Mouse (Mus musculus) heart, postnatal 10 days (tissue): Measurements from ENCODE around the gene Ftl1. TPM values are rescaled to one million over a fixed set of nuclear protein-coding genes. Genes with fewer than 3 reads are reported as not detected.
"Not testable (repeated sequence)": the region's sequence is repeated elsewhere in the genome, so short reads cannot be mapped to it uniquely, and the experiment has no call there.

Experiments
- DNase-seq, 2 experiments: peaks; one replicate each; pipeline ENCODE4 v3.0.0; 2021
- intact Hi-C: fragments of 180-260 bp; cut with DNase I; formaldehyde crosslinking; loops from one replicate; pipeline ENCODE4 v1.15.1; 2025
- total RNA-seq, 2 experiments: library from RNA; stranded (reverse); gene quantifications; 2 replicates each; pipeline ENCODE4 v1.2.3; 2021

Ftl1 gene
- 100 to 1,000 TPM; 232 to 268 TPM for total RNA-seq

DNA sequence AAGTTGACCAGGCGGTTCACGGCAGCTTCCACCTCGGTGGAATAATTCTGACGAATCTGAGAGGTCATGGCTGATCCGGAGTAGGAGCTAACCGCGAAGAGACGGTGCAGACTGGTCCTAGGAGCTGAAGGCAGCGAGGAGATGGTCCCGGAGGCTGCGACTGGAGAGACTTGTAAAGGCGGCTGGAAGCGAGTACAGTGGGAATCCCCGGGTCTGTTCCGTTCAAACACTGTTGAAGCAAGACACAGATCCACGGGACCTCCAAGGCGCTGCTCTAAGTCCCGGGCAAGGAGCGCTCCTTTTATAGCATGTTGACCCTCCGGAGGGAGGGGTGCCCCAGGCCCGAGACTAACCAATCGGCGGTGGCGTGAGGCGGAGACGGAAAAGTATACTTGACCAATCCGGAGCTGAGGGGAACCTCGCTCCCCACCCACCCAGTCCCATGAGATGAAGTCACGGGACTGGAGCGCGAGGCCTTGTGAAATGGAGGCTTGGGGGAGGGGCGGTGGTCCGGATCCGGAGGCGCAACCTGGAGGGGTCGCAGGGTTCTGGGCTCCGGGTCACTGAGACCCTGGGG lies at the start of gene Ftl1:
Gene Ftl1 (minus strand): TSS at position 321 of the 577 bp plus-strand sequence.
- intact Hi-C loops, result loop anchor here (2.0 kb wide), 1 partner anchor 25 kb away; the partner anchor contains the start of gene Gys1

DNA sequence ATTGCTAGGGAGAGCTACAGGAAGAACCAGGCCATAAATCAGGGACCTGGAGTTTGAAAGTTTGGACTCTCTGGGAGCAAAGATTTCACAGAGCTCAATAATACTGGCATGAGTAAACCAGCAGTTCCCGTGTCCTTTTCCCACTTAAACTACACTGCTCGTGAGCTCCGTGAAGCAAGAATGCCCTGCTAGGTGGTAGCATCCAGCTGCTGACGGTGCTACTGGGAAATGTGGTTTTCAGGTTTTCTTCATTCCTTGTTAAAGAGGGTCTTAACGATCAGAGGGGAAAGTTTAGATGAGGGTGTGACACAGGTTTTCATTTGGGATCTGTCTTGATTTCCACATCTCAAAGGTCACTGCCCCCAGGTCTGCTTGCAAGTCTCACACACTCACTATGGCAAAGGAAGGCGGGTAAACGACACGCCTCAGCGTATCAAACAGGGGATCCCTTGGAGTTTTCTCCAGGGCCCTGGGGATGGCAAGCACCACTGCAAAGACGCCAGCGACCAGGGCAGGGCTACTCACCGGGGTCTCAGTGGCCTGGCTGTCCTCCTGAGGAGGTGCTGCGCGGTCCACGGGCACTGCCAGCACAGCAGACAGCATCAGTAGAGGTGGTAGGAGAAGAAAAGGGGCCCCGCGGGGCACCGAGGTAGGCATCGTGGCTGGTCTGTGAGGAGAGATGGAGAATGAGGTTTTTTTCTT lies 49.6 kb upstream of the Ftl1 start:
- DNase-seq, result no peak
- intact Hi-C loops, result no loop called here

More for the DNA sequence above, at the start of gene Ftl1:
- peak; percentile 97 to 98 for DNase-seq

DNA sequence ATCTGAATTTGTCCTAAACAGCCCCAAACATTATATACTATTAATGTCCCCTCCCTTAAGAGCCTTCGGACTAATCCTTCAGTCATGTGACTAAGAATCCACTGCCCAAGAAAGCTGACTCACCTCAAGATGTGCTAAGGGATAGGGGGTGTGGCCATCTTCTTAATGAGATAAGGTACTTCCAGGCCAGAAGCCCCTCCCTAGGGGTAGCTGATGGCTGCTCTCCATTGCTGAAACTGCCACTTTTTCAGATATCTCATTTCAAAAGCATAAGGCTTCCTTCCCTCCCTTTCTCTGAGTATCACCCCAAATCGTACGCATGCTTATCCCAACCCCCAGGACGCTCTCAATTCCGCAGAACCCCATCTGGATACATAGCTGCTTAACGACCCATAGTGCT lies 48.9 kb upstream of the Ftl1 start:
- no peak for DNase-seq
- intact Hi-C loops, result no loop called here

DNA sequence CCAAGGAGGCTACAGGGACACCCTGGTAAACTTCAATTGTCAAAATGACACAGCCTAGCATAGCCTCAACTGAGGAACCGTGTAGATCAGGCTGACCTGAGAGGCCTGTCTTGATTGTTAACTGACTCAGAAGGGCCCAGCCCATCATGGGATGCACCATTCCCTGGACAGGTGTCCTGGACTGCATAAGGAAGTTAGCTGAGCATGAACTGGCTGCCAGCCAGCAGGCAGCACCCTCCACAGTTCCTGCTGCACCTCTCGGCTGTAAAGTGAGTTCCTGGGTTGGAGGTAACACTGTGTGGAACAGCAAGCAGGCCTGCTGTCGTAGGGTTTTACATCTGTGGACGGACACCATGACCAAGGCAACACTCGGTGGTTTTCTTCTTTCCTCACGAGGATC lies 47.9 kb upstream of the Ftl1 start:
- intact Hi-C loops, result no loop called here
- DNase-seq, result no peak

DNA sequence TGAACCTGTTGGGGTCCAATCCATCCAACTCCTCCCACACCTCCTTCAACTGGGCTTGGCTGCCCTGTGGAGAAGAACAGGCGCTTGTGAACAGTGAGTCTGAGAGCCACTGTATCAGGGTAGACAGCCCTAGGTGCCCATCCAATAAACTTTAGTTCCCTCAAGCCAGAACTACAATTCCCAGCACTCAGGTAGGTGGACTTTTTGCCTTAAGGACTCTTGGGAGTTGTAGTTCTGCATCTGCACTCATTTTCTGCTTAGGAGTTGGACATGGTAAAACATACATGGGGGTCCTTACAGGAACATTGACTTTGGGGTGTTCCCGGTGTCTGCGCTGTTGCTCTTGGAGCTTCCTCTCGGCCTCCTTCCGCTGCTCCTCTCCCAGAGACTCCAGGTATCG lies 38.7 kb upstream of the Ftl1 start:
- no peak for DNase-seq
- intact Hi-C loops, result no loop called here

DNA sequence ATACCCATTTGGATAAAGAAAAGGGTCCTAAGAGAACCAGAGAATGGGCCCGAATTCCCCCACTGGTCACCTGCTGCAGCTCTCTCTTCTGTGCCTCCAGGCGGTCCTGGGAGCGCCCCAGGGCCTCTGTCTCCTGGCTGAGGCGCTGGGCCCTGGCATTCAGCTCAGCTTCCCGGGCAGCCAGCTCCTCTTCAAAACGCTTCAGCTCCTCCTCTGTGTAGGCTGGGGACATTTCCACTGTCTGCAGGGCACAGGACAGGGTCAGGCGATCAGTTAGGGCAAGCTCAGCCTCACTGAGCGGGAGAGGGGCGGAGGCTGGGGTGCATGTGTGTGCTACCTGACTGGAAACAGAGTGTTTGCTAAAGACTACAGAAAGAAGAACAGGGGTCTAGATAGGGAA lies 34.9 kb upstream of the Ftl1 start:
- peak in 1 of 2 experiments; percentile 35 for DNase-seq

DNA sequence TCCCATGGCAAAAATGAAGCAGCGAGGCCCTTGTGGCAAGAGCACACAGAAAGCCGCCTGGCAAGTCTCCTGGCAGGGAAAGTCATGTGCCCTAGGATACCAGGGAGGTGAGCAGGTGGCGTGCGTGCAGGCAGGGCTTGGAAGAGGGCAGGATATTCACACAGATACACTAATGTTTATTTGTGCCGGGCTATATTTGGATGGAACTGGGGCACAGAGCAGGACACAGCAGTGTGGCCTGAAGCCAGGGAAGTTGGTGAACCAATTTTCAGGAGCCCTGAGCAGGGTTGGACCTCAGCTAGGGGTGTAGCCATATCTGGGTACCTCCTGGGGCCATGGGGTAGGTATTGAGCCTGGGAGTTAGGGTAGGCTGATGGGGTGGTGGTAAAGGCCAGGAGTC lies 33.3 kb upstream of the Ftl1 start:
- DNase-seq, result peak; percentile 61 to 67

More for the DNA sequence above, 34.9 kb upstream of the Ftl1 start:
- intact Hi-C loops, result no loop called here

DNA sequence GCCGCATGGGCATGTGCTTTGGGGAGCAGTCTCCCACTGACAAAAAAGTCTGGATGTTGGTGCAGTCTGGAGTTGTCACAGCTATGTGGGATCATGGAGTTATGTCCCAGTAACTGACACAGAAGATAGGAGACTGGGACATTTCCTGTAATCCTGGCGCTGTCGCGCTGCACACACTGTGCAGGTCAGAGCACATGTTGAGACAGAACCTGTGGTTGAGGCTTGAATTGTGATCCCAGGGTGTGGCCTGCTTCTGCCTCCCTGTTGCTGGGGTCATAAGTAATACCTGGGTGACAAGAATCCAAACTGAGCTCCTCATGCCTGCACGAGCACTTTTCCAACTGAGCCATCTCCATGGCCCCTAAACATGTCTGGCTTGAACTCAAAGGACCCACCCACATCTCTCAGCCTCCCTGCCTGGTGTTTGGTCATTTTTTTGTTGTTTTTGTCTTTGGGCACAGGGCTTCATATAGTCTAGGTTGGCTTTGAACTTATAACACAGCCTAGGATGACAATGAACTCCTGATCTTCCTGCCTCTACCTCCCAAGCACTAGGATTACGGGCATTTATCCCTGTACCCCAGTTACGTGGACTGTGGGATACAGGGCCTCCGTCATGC lies 32.7 kb upstream of the Ftl1 start:
- DNase-seq, result no peak
- intact Hi-C loops, result no loop called here

More for the DNA sequence above, 33.3 kb upstream of the Ftl1 start:
- intact Hi-C loops, result no loop called here

DNA sequence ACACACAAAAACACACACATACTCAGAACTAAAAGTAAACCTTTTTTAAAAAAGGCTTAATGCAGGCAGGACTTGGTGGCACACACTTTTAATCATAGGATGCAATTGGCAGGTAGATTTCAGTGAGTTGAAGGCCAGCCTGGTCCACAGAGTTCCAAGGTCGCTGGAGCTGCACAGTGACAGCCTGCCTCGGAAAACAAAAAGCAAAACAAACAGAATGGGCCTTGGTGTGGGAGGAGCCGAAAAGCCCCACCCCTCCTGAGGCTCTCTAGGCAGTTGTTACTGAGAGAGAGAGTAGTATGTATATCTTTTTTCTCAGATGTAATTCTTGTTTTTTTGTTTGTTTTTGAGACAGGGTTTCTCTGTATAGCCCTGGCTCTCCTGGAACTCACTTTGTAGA lies 31.6 kb upstream of the Ftl1 start:
- intact Hi-C loops, result no loop called here
- no peak for DNase-seq

DNA sequence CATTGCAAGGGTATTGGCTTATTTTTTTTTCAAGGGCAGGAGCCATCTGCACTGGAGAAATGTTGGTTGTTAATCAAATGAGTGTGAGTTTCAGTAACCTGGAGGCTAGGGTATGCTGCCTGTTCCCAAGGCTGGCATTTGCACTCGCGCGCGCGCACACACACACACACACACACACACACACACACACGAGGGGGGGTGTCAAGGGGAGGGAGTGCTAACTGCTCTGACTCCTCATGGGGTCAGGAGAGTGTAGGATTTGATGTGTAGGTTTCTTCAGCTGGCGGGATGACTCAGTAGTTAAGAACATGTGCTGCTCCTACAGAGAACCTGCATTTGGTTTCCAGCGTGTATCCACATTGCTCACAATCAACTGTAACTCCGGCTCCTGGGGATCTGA lies 31.1 kb upstream of the Ftl1 start:
- DNase-seq, result no peak
- intact Hi-C loops, result no loop called here

DNA sequence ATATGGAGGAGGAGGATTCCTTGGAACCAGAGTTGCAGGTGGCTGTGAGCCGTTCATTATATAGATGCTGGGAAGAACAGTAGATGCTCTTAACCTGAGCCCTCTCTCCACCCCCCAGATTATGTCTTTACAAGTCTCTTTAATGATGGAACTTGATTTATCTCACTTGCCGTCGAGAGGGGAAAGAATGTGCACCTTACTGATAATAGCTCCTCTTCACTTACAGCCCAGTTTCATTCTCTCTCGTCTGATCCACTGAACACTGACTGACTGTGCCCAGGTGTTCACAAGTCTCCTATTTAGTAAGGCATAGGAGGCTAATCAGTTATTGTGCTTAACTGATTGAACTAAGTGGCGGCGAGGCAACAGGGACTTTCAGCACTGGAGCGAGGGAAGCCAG lies 29.9 kb upstream of the Ftl1 start:
- intact Hi-C loops, result no loop called here
- DNase-seq, result no peak

DNA sequence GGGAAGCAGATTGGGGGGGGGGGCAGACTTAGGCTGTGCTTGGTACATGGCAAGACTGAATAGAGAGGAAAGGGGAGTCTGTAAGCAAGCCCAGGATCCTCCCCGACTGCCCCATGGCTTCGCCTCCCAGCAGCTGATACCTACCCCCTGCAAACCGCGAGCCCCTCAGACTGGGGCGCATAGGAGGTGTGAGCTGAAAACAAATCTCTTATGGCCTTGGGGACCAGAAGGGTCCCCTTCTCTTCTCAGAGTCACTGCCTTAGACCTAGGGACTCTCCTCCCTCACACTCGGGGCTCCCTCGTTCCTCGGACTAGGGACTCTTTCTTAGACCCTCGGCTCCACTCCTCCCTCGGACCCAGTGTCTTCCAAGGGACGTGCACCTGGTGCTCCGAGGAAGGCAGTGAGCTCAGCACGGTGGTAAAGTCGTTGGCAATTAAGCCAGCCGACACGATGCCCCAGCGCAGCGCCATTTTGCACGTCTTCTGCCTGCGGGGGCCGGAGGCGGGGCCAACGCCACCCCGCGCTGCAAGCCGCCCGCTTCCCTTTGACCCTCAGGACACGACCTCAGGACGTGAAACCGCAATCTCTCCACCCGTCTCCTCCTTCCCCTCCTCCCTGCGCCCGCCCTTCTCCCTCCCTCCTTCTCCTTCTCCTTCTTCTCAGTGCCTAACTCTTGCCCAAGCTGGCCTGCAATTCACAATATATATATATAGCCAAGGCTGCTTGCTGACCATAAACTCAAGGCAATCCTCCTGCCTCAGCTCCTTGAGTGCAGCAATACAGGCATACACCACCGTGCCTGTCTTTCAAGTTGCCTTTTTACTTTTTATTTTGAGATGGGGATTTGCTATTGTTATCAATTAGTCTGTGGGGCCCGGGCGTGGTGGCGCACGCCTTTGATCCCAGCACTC lies 28.9 kb upstream of the Ftl1 start, which contains the start of gene Dhdh:
Gene Dhdh (minus strand): TSS at position 513 of the 912 bp plus-strand sequence.
- DNase-seq, result peak; percentile 63 to 69
- intact Hi-C loops, result no loop called here

DNA sequence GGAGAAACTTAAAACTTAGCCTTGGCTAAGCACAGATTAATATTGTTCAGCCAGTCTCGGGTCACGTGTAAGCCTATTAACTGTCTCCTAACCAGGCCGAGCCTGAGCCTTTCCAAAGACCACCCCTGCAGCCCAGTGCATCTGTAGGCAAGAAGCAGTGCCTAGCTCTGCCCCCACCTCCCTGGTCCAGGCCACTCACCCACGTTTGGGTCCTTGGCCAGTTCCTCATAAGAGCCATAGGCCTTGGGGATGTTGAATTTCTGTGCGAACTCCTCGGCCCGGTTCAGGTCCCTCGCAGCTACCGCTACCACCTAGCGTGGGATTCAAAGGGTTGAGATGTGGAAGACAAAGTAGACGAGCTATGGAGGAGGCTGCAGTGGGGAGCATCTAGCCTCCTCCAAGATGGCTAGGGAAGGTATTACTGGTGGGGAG lies 28.2 kb upstream of the Ftl1 start:
- DNase-seq, result no peak
- intact Hi-C loops, result no loop called here

DNA sequence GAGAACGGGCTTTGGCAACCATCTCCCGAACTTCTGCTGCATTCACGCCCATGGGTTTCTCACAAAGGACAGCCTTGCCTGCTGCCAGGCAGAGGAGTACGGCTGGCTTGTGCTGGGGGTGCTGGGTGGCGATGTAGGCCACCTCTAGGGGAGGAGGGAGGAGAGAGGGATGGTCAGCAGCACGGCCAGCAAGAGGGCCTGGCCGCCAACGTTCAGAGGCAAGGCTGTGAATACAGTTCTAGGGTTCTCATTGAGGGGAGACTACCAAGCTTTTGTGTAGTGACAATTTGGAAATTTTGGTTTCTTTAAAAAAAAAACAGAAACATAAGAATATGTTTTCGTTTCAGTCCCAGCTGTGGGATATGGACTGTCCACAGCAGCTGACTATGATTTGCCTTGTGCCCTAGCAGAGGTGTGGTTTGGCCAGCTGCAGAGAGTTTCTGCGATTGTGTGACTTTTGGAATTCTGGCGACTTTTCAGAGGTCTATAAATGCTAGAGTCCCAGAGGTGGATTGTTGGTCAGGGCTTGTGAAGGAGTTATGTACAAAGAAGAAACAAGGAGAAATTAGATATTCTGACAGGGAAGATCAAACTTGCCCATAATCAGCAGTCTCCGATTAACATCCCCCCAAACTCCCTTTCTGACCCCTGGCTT lies 27.2 kb upstream of the Ftl1 start, which contains the start of gene Gm45808:
Gene Gm45808 (minus strand): TSS at position 51 of the 655 bp plus-strand sequence.
- intact Hi-C loops, result no loop called here
- DNase-seq, result no peak

DNA sequence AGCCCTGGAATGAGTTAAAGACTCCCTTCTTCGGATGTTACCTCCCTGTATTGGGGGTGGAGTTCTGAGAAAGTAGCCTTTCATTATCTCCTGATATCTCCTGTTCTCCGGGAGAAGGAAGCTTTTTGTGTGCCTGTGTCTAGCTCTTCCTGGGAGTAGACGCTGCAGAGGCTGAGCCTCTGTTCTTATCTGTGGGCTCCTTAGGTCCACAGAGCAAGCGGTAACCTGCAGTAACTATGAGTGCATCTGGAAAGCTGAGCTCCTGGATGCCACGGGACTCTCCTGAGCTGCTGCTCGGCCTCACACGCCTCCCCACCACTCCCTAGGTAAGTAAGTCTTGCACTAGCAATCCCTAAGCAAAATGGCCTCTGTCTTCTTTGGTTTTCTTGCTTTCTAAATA lies 26.5 kb upstream of the Ftl1 start:
- DNase-seq, result no peak
- intact Hi-C loops, result no loop called here

DNA sequence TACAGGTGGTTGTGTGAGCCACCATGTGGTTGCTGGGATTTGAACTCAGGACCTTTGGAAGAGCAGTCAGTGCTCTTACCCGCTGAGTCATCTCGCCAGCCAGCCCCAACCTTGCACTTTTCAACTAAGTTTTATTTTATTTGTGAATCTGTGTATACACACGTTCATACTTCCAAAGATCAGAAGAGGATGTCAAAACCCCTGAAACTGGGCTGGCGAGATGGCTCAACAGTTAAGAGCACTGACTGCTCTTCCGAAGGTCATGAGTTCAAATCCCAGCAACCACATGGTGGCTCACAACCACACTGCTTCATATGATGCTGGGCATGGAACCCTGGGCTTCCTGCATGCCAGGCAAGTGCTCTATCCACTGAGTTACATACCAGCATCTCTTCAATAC lies 25.3 kb upstream of the Ftl1 start:
- DNase-seq, intact Hi-C loops: not testable (repeated sequence)

DNA sequence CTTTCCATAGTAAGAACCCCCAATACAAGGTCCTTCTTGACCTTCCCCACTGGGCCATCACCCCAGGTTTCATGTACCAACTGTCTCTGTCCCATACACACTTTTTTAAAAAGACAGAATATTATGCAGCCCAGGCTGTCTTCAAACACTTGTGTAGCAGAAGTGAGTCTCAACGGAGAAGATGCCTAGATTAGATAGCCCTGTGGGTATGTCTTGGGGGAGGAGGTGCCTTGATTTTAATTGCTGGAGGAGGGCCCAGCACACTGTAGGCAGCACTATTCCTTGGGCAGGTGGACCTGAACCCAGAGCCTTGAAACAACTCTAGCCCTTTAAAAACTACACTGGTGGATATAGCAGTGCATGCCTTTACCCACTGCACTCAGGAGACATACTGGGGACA lies 22.5 kb upstream of the Ftl1 start:
- intact Hi-C loops, result no loop called here
- DNase-seq, result no peak

DNA sequence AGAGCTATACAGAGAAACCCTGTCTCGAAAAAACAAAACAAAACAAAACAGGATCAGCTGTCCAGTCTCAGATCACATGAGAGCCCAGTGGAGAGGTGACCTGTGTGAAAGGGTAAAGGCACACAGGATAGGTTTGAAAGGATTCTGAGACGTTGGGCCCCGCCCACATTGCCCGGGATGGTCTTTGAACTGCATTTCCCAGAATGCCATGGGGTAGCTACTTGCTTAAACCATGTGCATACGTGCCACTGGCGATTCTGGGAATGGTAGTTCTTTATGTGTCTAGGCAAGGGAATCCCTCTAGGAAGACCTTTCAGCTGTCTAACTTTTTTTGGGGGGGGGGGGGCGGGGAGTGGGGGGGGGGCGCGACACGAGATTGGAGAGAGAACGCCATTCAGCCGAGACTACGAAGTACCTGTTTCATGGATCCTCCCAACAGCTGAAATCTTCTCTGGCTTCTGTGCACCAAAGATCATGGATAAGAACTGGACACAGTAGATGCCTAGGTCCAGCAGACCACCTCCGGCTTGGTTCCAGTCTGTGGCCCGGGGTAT lies 21.8 kb upstream of the Ftl1 start, which contains the start of gene Tulp2:
Gene Tulp2 (plus strand): TSS at position 504 of the 554 bp plus-strand sequence.
- peak; percentile 66 to 77 for DNase-seq
- intact Hi-C loops, result no loop called here

DNA sequence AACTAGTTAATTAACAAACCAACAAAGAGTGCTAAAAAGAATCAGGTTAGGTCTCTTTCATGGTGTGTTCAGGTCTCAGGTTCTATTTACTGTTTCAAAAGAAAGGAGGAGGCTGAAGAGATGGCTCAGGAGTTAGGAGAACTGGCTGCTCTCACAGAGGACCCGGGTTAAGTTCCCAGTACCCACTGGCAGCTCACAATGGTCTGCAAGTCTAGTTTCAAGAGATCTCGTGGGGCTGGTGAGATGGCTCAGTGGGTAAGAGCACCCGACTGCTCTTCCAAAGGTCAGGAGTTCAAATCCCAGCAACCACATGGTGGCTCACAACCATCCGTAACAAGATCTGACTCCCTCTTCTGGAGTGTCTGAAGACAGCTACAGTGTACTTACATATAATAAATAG lies 20.6 kb upstream of the Ftl1 start:
- DNase-seq, intact Hi-C loops: not testable (repeated sequence)

DNA sequence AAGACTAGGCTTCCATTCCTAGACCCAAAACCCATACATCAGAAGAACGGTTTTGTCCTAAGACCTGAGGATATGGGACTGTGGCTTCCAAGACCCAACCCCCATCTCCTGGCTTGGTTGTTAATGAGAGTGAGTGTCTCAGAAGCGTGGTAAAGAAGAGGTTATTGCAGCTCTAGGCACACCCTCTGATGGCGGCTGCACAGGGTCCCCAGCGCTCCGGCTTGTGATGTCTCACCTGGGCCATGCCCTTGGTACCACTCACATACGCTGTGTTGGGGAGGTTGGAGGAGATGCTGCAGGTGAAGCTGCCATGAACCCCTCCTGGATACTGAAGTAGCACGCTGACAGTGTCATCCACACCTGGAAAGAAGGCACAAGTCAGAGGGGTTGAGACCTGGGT lies 19.1 kb upstream of the Ftl1 start:
- intact Hi-C loops, result no loop called here
- no peak for DNase-seq
